Mouse (Mus musculus) stomach, postnatal 0 days (tissue): ENCODE measurements around the gene Synpo2l.

ENCODE experiments used
- CTCF ChIP-seq: IDR thresholded peaks from 2 replicates; pipeline ENCODE4 v1.5.1; 2016; ENCODE audit warnings: antibody characterized with exemption, low read depth, mild to moderate bottlenecking, moderate library complexity
- EP300 ChIP-seq: optimal IDR thresholded peaks from 2 replicates; pipeline ENCODE3; 2016; ENCODE audit warnings: antibody characterized with exemption

DNA sequence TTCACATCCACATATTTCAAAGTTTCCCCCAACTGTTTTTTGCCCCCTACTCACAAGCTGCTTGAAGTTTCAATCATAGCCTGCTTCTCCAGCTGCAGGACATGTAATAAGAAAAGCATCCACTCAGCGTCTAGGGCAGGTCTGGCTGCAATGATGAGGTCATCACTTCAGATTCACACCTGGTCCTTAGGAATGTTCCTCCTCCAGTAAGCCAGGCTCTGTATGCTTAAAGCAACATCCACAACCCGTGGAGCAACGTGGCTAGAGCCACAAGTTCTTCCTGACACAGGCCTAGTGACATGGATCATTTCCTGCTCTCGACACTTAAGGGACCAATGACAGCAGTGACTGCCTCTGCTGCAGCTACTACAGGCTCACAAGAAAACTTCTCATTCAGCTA, 36.9 kb downstream of the Synpo2l start:
- no peak for TF ChIP-seq CTCF
- no peak for TF ChIP-seq EP300
